Mouse (Mus musculus): Measurements from ENCODE around the gene Krtap27-1.

The Krtap27-1 gene

DNA sequence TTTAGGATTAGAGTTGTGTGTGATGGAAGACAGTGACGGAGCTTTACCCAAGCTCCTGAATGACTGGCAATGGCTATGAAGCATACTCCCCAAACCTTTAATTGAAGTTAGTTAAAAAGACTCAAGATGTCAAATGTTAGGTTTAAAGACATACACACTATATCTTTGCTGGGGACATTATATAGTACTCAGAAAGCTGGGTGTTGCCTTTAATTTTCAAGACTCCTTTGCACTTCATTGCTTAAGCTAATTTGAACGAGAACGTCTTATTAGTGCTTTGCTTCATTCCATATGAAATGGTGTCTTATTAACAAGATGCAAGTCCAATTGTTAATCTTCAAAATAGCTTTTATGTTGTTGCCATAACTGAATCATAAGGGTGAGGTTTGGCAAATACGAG, at the start of gene Krtap27-1:
TSS of gene Krtap27-1 (minus strand) at position 101 of the 400 bp plus-strand sequence.
- no peak for DNase-seq (ENCODE audit: low spot score)

DNA sequence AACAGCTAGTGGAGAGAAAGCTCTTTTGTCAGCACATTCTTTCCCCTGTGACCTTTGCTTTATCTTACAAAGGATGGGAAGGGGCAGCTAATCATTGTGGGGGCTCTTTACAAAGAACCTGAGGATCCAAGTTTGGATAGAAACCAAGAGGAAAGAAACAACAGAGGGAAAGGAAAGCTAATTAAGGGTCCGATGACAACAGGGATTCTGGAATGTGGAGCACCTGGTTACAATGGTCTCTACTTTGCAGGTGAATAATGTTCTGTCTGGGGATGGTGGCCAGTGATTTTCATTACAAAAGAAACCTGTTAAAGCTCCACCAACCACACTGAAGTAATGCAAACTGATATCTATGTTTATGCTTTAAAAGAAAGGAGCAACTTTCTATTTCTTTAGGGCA, 48.6 kb upstream of the Krtap27-1 start:
- no peak for DNase-seq (ENCODE audit: low spot score)

DNA sequence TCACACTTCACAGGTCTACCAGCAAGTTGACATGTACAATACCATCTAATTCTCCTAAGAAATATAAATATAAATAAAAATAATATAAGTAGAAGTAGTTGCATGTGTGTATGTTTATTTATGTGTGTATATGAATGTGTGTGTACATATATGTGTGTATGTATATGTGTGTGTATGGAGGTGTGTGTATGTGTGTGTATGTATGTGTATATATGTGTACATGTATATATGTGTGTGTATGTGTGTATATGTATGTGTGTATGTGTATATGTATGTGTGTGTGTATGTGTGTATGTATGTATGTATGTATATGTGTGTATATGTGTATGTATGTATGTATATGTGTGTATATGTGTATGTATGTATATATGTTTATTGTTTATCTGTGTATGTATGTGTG, 45.1 kb upstream of the Krtap27-1 start:
- no peak for DNase-seq (ENCODE audit: low spot score)

DNA sequence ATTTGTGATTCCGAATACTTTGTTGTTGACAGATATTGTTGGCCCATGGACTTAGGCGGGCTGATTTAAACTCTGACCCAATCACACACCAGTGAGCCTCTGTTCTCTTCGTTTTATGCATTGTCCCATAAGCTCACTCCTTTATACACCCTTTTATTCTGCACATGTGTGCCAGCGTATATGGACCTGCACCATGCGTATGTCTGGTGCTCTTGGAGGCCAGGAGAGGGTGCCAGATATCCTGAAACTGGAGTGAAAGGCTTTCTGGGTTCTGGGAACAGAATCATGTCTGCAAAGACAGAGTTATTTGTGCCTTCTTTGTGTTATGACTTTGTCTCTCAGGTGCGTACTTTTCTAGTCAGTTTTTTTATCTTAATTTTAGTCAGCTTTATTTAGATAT, 39.8 kb upstream of the Krtap27-1 start:
- no peak for DNase-seq (ENCODE audit: low spot score)

DNA sequence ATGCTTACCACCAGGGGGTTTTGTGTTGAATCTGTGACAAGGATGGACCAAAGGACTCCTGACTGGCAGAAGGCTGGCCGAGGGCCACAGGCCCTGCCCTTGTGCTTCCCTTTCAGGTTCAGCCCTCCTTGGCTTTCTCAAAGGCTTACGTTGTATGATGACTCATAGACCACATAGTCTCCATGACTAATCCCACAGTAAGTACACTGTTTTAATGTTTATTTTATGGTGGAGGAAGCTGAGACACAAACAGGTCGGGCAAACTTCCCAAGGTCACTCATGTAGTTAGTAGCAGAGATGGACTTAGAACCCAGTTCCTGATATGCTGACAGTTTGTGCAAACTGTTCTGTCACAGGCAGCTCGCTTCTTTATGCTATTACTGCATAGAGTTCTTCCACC, 39.3 kb upstream of the Krtap27-1 start:
- no peak for DNase-seq (ENCODE audit: low spot score)

DNA sequence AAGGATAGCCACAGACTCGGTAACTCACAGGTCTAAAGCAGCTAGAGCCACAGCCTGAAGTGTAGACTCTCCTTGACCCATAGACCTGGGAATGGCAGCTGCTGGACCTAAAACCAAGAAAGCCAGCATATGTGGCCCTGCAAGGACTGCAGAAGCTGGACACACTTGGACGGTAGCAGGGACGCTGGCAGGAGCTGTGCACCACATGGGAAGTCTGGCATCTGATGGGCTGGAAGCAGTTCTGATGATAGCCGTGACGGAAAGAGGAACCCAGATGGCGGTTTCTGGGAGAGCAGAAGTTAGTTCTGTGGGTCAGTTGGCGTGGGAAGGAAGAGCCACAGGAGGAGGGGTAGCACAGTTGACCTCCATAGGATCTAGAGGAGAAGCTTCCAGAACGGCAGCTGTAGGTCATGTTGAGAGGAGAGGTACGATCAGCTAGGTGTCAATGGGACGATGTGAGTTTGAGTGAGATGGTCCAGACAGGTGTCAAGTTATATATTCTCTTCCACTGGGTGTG, 36.1 kb upstream of the Krtap27-1 start, which contains the start of gene 2310061N02Rik:
TSS of gene 2310061N02Rik (minus strand) at position 467 of the 517 bp plus-strand sequence.
- DNase-seq (ENCODE audit: low spot score), result no peak

DNA sequence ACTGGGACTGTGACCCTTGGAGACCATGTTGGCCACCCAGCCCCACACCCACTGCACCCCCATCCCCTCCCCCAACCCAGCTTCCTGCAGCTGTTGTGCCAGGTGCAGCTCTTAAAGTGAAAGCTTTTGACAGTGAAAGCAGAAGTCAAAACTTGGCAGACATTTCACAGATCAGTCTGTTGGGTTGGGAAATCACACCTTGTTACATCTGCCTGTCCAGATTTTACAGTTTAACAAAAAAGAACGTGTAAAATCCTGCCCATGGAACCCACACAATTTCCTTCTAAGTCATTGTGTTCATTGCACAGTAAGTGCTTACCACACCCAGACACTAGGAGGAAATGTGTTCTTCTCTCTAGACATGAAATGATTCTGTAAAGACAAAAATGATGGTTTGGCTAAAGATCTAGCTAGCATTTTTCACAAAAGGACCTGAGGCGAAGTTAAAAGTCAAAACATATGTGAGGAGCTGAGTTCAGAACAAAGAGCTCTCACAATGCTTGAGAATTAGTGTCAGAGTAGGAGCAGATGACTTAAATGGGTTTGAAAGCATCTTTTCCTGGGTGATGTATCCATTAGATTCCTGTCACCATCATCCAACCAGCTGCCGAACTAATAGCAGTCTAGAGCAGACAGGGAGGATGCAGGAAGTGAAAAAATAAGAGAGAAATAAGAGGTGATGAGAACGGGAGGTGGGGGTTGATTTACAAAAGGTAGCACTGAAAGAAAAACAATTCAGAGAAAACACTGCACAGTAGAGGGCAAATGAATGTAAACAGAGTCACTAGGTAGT, 29.8 kb upstream of the Krtap27-1 start:
- DNase-seq (ENCODE audit: low spot score), result no peak

DNA sequence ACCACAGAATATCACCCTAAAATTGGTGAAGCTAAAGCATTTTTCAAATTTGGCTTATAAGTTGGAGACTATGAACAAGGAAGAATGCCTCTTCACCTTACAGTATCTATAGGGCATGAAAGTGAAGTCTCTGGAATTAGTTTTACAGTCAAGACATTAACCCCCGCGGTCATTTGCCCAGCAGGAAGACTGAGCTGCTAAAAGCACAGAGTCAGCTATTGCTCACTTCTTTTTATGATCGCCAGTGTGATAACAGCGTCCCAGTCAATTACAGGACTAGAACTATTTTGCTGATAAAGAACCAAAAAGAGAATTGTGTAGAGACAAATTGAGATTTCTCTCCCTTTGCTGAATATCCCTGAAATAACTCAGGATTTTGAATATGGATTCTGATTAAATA, 24.8 kb upstream of the Krtap27-1 start:
- no peak for DNase-seq (ENCODE audit: low spot score)

DNA sequence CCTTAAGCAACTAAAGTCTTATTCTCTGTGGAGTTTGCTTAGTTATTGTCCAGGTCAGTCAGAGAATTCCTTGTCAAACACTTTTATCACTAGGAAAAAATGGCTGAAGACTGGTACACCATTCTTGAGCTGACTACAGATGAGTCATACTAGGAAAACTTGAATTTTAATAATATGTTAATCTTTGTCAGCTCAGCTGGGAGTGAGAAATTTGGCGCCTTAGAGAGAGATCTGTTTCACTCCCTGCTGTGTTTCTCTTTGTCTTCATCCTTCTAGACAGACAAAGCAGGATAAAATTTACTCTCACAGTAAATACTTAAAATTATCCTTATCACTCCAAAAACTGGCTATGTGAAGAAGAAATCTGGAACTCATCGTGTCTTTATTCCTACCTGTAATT, 9.8 kb upstream of the Krtap27-1 start:
- no peak for DNase-seq (ENCODE audit: low spot score)

DNA sequence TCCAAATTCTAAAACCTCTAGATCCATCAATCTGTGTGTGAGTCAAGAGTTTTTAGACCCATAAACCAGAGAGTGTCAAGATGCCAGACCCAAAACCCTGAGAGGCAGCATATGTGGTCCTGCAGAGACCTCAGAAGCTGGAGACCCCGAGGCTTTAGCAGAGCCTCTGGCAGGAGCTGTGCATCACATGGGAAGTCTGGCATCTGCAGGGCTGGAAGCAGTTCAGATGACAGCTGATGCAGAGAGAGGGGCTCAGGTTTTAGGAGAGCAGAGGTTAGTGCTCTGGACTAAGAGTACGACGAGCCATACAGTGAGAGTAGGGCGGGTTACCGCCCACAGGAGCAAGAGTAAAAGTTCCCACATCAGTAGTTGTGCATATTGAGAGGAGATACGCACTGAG, 7.6 kb upstream of the Krtap27-1 start:
- no peak for DNase-seq (ENCODE audit: low spot score)

DNA sequence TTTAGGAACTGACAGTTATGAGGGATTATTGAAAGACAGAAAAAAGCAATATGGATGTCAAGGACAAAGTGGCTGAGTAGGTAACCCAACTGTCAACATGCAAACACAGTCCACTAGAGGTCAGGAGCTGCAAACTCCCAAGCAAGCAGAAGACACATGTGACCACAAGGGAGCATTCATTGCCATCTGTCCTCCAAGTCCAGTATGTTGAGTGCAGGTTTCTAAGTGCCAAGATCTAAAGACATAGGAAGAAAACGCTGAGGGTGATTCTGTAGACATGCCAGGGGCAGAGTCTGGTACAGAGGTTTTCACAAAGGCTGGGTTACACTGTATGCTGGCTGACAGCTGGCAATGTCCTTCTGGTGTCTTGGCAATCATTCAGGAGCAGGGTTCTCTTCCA, 14.0 kb downstream of the Krtap27-1 start:
- DNase-seq (ENCODE audit: low spot score), result no peak

DNA sequence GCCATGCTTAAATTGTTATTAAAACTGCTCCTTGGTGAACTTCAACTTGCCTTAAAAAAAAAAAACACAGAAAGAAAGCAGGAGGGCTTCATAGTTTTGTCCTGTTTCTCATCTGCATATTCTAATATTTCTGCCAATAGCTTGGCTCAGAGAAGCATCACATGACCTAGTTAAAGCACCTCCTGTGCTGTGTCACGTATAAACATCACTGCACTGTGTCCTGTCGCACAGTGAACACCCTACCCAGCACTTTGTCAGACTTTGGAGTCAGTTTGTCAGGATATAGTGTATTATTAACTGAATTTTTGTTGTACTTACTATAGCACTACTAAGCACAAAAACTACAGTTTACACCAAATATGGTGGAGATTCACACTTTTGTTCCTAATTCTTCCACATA, 19.5 kb downstream of the Krtap27-1 start:
- no peak for DNase-seq (ENCODE audit: low spot score)

DNA sequence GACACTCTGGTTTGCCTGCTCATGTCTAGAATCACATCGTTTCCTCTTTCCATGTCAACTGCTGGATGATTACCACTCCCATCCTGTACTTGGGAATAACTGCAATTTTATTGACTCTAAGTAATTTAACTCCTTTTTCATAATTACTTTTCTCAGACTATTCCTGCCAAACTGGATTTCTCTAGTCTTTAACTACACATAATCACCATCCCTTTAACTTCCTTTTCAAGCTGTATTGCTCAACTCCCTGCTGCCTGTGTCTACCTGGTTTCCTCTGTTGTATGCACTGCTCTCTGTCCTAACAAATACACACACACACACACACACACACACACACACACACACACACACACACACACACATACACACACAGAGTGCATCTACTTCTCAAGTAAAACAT, 20.4 kb downstream of the Krtap27-1 start:
- no peak for DNase-seq (ENCODE audit: low spot score)

DNA sequence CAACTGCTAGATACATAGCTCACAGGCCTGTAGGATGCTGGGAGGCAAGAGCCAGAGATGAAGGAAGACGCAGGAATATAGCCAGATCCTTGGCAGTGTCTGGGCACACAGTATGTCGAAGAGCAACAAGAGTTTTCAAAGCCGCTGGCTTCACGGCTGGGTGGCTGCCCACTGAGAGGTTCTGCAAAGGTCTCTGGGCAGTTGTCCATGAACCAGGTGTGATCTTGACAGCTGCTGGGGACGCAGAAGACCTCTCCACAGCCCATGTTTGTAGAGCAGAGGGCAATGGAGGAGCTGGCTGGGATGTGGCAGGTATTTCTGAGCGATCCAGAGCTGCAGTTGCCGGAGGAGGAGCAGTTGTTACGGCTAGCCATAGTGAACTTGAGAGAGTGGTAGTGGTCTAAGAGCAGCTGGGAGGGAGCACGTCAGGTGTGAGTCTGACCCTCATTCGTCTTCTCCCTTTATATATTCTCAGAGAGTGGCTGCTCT, 24.1 kb downstream of the Krtap27-1 start, which contains the start of gene Krtap26-1:
TSS of gene Krtap26-1 (minus strand) at position 439 of the 489 bp plus-strand sequence.
- DNase-seq (ENCODE audit: low spot score), result no peak

DNA sequence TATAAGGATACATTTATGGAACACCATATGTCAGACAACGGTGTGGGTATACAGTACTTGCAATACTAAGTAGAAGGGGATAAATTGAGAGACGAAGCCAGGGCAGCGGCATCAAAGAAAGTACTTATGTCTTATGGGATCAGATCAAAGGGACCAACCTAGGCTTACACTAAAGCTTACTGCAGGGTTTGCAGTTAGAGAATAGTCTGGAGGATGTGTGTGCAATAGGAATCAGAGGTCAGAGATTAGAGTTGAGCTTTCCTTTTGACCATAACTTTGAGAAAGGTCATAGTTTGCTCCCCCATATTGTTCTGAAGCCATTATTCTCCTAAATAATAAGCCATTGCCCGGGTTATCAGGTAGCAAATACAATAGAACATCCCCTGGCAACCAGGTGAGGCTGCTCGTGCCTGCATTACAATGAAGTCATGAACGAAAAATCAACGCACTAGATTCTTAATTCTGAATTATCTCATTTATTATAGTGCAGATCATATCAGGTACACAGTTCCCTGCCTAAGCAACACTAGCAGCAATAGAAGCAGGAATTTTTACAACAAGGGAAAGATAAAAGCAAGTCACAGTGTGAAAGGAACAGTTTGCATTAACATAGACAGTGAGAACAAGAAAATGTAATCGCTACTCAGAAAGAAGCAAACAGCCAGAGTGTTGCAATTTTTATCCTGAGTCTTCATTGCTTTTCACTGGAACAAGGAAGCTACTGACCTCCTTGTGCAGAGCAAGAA, 24.9 kb downstream of the Krtap27-1 start:
- DNase-seq (ENCODE audit: low spot score), result no peak

DNA sequence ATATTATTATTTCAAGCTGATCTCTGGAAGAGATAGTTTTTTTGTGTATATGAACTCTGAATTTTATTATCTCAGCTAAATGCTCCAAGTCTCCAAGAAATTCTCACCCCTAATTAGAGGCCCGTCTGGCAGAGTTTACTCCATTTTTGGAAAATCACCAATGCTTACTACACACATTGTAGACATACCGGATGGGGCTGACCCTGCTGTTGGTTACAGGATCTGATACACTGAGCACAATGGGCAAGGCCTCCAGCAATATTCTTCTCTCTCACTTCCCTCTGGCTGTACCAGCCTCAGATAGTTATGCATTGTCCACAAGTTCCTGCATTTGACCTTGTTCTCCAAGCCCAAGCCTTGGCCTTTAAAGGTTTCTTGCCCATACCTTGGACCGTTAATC, 31.4 kb downstream of the Krtap27-1 start:
- no peak for DNase-seq (ENCODE audit: low spot score)

DNA sequence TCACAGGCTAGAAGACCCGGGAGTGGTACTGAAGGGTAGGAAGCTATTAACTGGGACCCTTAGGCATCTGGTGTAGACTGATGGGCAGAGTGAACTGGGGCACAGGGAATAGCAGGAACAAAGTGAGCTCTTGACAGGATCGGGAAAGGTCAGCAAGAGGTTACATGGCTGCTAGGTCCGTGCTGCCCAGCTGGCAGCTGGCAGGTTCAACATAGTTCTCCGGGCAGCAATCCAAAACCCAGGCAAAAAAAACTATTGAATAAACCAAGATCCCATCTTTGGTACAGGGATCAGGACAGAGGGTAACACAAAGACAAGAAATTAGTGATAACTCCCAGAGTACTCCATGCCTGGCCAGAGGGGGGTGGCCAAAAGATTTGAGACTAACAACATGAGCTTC, 36.3 kb downstream of the Krtap27-1 start:
- DNase-seq (ENCODE audit: low spot score), result no peak

DNA sequence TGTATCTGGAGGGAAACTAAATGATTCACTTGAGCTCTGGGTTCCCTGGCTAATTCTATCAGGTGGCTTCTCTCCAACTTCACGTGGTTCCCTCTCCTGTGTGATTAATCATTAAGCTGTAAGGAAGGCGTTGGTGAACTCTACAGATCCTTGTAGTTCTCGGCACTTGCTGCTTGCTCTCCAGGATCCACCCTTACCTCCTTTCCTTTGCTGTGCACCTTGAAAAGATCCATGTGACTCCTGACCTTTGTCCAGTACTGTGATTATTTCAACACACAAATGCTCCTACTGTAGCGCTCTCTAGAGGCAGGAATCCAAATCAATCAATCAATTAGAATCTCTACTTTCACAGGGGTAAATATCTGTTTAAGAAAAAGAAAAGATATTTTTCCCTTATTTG, 40.0 kb downstream of the Krtap27-1 start:
- no peak for DNase-seq (ENCODE audit: low spot score)

DNA sequence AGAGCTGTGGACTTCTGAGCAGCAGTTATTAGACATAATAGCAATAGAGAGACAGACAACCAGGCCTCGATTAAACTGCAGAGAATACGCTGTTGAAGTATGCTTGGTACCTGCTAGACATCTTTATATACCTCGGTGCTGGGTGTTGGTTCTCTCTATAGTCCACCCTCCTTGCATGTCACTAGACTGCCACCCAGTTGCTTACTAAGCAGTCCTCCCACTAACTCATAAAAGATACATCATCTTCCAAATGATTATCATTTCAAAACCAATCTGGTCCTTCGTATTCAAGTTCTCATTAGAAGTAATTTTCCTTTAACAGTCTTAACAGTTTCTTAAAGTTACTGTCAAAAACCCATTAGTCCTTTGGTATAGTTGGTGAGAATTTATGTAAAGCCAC, 43.9 kb downstream of the Krtap27-1 start, which contains the start of gene 2310079G19Rik:
TSS of gene 2310079G19Rik (minus strand) at position 101 of the 400 bp plus-strand sequence.
- no peak for DNase-seq (ENCODE audit: low spot score)
